Mouse (Mus musculus) left cerebral cortex, postnatal 10 days (tissue): ENCODE measurements around the gene Fcna. TPM values are rescaled to one million over a fixed set of nuclear protein-coding genes. Genes with fewer than 3 reads are reported as not detected.
A peak's percentile ranks its signal among the peaks of the same experiment; 100 is the strongest.

ENCODE experiments used
- DNase-seq, 2 experiments: peaks; one replicate each; pipeline ENCODE4 v3.0.0; 2021 to 2022; ENCODE audit warnings: low spot score in 2 of 2, mixed read lengths in 1 of 2; ENCODE audit errors: extremely low spot score in 1 of 2
- intact Hi-C: fragments of 180-260 bp; cut with DNase I; formaldehyde crosslinking; loops from one replicate; pipeline ENCODE4 v1.15.1; 2025
- total RNA-seq, 2 experiments: library from RNA; stranded (reverse); gene quantifications; 2 replicates each; pipeline ENCODE4 v1.2.3; 2021

Gene Fcna
- total RNA-seq, 2 experiments from 2014 or later = 0.69 to 0.99 TPM

- intact Hi-C loops = no loop called here
- DNase-seq = peak in 1 of 2 experiments; percentile 65
Observed at GRCm38 (mm10) chr2:25580621-25581101, 47.2 kb downstream of the Fcna start.

GRCm38 (mm10) chr2:25579737-25580460 is 47.9 kb downstream of the Fcna start:
- DNase-seq = peak in 1 of 2 experiments; percentile 47
- intact Hi-C loops = no loop called here

- peak in 1 of 2 experiments; percentile 63 for DNase-seq
- intact Hi-C loops = no loop called here
Observed at GRCm38 (mm10) chr2:25578796-25579736, 48.8 kb downstream of the Fcna start.

GRCm38 (mm10) chr2:25577951-25578795 is 49.7 kb downstream of the Fcna start:
- peak in 1 of 2 experiments; percentile 59 for DNase-seq
- intact Hi-C loops = no loop called here

DNA sequence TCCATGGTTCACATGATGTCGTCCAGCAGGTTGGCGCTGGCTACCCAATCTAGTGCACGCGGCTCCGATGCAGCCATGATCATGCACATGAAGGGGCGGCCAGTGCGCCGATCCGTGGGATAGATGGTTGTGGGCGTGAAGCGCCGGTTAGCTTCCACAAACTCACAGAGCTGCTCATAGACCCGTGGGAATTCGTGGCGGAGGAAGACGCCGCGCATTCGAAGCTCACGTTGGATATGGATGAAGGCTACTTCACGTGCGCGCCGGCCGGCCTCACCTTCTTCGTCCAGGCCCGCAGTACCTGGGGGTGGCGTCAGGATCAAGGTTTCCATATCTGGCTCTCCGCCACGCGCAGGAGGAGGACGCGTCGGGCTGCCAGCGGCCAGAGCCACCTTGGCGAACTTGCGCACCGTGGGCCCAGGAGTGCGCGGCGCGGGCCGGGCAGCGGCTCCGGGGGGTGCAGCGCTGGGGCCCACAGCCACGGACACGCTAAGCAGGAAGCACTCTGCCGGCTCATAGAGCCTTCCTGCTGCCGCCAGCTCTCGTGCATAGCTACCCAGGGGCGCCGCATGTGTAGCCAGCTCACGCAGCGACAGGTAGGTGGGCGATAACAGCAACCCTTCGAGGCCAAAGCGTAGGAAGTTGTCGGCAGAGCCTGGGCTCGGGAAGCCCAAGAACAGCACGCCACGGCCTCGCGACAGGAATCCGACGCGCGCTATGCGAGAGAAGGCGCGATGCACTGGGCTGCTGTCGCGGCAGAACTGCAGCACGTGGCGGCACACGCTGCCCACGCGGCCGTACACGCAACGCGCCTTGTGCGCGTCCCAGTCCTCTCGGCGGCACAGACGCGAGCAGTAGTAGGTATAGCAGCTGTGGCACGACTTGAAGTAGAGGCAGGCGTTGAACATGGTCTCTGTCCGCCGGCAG is 50.6 kb downstream of the Fcna start:
- DNase-seq = peak in 1 of 2 experiments; percentile 57
- intact Hi-C loops = no loop called here

DNA sequence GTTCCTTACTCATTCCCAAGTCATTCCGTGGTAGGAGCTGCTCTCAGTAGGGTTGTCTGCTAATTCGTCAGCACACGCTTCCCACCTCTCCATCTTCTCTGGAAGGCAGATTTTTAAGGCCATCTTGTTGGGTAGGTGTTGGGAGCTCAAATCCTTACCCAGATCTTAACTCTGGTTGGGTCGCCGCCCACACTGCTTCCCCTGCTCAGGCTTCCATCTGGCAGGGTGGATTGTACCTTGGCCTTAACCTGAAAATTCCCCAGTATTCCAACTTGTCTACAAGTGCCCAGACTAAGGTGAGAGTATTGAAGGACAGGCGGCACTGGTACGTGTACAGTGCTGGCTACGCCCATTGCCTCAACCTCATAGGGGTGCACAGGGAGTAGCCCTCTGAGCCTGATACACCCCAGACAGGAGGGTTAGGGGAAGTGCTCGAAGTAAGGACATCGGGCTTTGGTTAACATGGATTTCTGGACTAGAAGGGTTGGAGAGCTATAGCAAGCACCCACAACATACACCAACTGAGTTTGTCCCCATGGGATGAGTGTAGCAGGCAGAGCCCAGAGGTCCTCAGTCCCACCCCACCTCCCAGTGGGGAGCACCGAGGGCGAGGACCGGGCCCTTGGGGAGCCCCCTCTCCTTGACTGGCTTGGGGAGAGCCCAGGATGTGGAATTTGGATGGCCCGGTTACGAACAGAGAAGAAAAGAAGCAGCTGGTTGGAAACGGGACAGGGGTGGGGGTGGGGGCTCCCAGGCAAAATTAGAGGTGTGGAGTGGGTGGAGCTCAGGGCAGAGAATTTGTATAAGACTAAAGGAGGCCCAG is 51.6 kb downstream of the Fcna start:
- intact Hi-C loops = no loop called here
- DNase-seq = no peak

- intact Hi-C loops = no loop called here
- DNase-seq = peak in 1 of 2 experiments; percentile 72
Observed at GRCm38 (mm10) chr2:25575432-25576027, 52.3 kb downstream of the Fcna start.

Other genes with a start within 250 kb of the Fcna start
- 10 to 100 TPM; 12.2 to 15.6 TPM for gene Entpd2, start 232.2 kb downstream of the Fcna start, total RNA-seq
- gene Npdc1, start 228.7 kb downstream of the Fcna start, total RNA-seq = 100 to 1,000 TPM; 401 to 408 TPM
- gene Fut7, start 204.8 kb downstream of the Fcna start, total RNA-seq = under 1 TPM; 0.22 to 0.41 TPM
- gene Abca2, start 199.3 kb downstream of the Fcna start, total RNA-seq = 100 to 1,000 TPM; 113 to 121 TPM
- under 1 TPM in 1 of 2 experiments, not detected in 1; 0.87 TPM for gene Clic3, start 171.2 kb downstream of the Fcna start, total RNA-seq
- gene Paxx, start 166.9 kb downstream of the Fcna start, total RNA-seq = 10 to 100 TPM; 72.0 to 79.5 TPM
- gene Ptgds, start 158.0 kb downstream of the Fcna start, total RNA-seq = 1,000 to 10,000 TPM; 1,004 to 1,053 TPM
- gene Lcn12, start 134.1 kb downstream of the Fcna start, total RNA-seq = not detected
- 100 to 1,000 TPM; 127 TPM for gene Fbxw5, start 127.3 kb downstream of the Fcna start, total RNA-seq
- 1 to 10 TPM; 1.2 to 2.3 TPM for gene C8g, start 126.3 kb downstream of the Fcna start, total RNA-seq
- gene Traf2, start 81.1 kb downstream of the Fcna start, total RNA-seq = 1 to 10 TPM; 7.8 to 8.6 TPM
- gene Edf1, start 70.2 kb downstream of the Fcna start, total RNA-seq = 100 to 1,000 TPM; 181 to 191 TPM
- gene Mamdc4, start 53.2 kb downstream of the Fcna start, total RNA-seq = 1 to 10 TPM; 1.7 to 2.2 TPM
- 100 to 1,000 TPM; 103 to 105 TPM for gene Phpt1, start 52.8 kb downstream of the Fcna start, total RNA-seq
- 100 to 1,000 TPM; 104 to 108 TPM for gene Ajm1, start 46.3 kb downstream of the Fcna start, total RNA-seq
- gene Rabl6, start 19.5 kb downstream of the Fcna start, total RNA-seq = 10 to 100 TPM; 81.8 to 96.7 TPM
- not detected for gene Ccdc183, start 10.4 kb downstream of the Fcna start, total RNA-seq
- gene Tmem141, start 6.0 kb downstream of the Fcna start, total RNA-seq = 10 to 100 TPM; 20.5 to 24.5 TPM
- not detected for gene Lcn8, start 25.1 kb upstream of the Fcna start, total RNA-seq
- not detected for gene Lcn5, start 29.9 kb upstream of the Fcna start, total RNA-seq
- not detected for gene Lcn6, start 48.8 kb upstream of the Fcna start, total RNA-seq
- not detected for gene Lcn10, start 54.7 kb upstream of the Fcna start, total RNA-seq
- gene Obp2a, start 72.0 kb upstream of the Fcna start, total RNA-seq = not detected
- gene Bmyc, start 78.7 kb upstream of the Fcna start, total RNA-seq = 10 to 100 TPM; 80.8 to 95.4 TPM
- not detected for gene Obp2b, start 109.0 kb upstream of the Fcna start, total RNA-seq
- not detected for gene Lcn3, start 137.5 kb upstream of the Fcna start, total RNA-seq
- gene Lcn11, start 149.0 kb upstream of the Fcna start, total RNA-seq = not detected
- gene Gm13539, start 154.2 kb upstream of the Fcna start, total RNA-seq = not detected
- not detected for gene Glt6d1, start 187.8 kb upstream of the Fcna start, total RNA-seq
- not detected for gene Lcn9, start 195.1 kb upstream of the Fcna start, total RNA-seq
- not detected for gene Sohlh1, start 219.2 kb upstream of the Fcna start, total RNA-seq
- 100 to 1,000 TPM in 1 of 2 experiments, 10 to 100 TPM in 1; 94.7 to 126 TPM for gene Kcnt1, start 235.7 kb upstream of the Fcna start, total RNA-seq